ENCODE assay signal across 41 mouse cellular contexts in genomic region chr16:30290436-30290835, GRCm38 (mm10). TPM values are rescaled to one million over a fixed set of nuclear protein-coding genes. Genes with fewer than 3 reads are reported as not detected.
DNase-seq lines count a peak whose midpoint lies in the region; ATAC-seq and TF ChIP-seq lines count a peak whose summit lies in the region.
"Had no signal": no experiment of that assay in that cellular context is flagged by ENCODE, and none has a peak within 500 bp of the region (broad histone marks: within the 10 kb centered on the region; RNA-seq: fewer than 3 reads in every experiment).

No protein-coding gene starts in this region.

- 55% methylated on average over 6 of the region's 6 CpGs for WGBS in cerebellum, adult 2 months
- WGBS in kidney, embryonic 15.5 days = 33% methylated on average over 6 of the region's 6 CpGs

- no peak overlapping the region for H3K27ac ChIP-seq in cerebellum, adult 2 months (ENCODE audit: insufficient read depth, low read length)
- H3K27ac ChIP-seq in kidney, embryonic 15.5 days = no peak overlapping the region
- H3K27ac ChIP-seq: embryonic facial prominence, embryonic 13.5 days; forebrain, embryonic 10.5 days; forebrain, embryonic 15.5 days; heart, embryonic 10.5 days; hindbrain, embryonic 15.5 days; intestine, embryonic 15.5 days; limb, embryonic 10.5 days; limb, embryonic 15.5 days; liver, embryonic 13.5 days; midbrain, embryonic 12.5 days; neural tube, embryonic 15.5 days had no signal

- peak; percentile 76 for ATAC-seq in kidney, embryonic 15.5 days (replicated peaks; ENCODE audit: low FRiP score)
- ATAC-seq in megakaryocyte, adult 5-6 weeks (ENCODE audit: poor library complexity, severe bottlenecking) = no peak
- no peak for ATAC-seq in megakaryocyte-erythroid progenitor cell, adult 5-6 weeks (replicated peaks; ENCODE audit: low FRiP score, low TSS enrichment, poor library complexity, severe bottlenecking)
- ATAC-seq: activated CD4-positive, CD25-positive, alpha-beta regulatory T cell, adult 4 months; forebrain, embryonic 15.5 days; intestine, embryonic 15.5 days; lung, postnatal 0 days had no signal

- peak; percentile 66 to 79 for DNase-seq in cerebellum, postnatal 10 days
- no peak for DNase-seq in cerebellum, adult 2 months
- no peak for DNase-seq in kidney, adult 11 months
- DNase-seq: adrenal gland, adult 2 months; adrenal gland, postnatal 36 days; cerebellum, adult 9-10 months; gastrocnemius, postnatal 25 days; heart, adult 11 months; heart, postnatal 4 days; kidney, postnatal 10 days; liver, embryonic 13.5 days; lung, adult 18-20 months; lung, postnatal 4 days; right cerebral cortex, adult 18-20 months; spleen, adult 18-20 months; thymus, postnatal 14 days had no signal

- H3K27me3 ChIP-seq in cerebellum, adult 2 months (ENCODE audit: control insufficient read depth, insufficient read depth, low read length) = no peaks in the 10 kb centered on the region
- peaks cover 15% of the 10 kb centered on the region for H3K27me3 ChIP-seq in kidney, embryonic 15.5 days
- H3K27me3 ChIP-seq in megakaryocyte, embryonic 14.5 days (replicated peaks) = peaks cover 63% of the 10 kb centered on the region
- H3K27me3 ChIP-seq: embryonic facial prominence, embryonic 13.5 days; forebrain, embryonic 15.5 days; hindbrain, embryonic 15.5 days; intestine, embryonic 15.5 days; neural tube, embryonic 15.5 days had no signal

- H3K4me2 ChIP-seq in kidney, embryonic 15.5 days = no peak overlapping the region
- H3K4me2 ChIP-seq: embryonic facial prominence, embryonic 13.5 days; forebrain, embryonic 15.5 days; hindbrain, embryonic 15.5 days; intestine, embryonic 15.5 days; limb, embryonic 15.5 days; liver, embryonic 13.5 days; midbrain, embryonic 12.5 days; neural tube, embryonic 15.5 days had no signal

- no peaks in the 10 kb centered on the region for H3K4me1 ChIP-seq in cerebellum, adult 2 months (ENCODE audit: control insufficient read depth, insufficient read depth, low read length)
- peaks cover 15% of the 10 kb centered on the region for H3K4me1 ChIP-seq in kidney, embryonic 15.5 days
- peaks cover 30% of the 10 kb centered on the region for H3K4me1 ChIP-seq in megakaryocyte, embryonic 14.5 days
- H3K4me1 ChIP-seq: forebrain, embryonic 15.5 days; intestine, embryonic 15.5 days; limb, embryonic 15.5 days; liver, embryonic 13.5 days; midbrain, embryonic 12.5 days; neural tube, embryonic 15.5 days had no signal

- no peak for TF ChIP-seq CTCF in cerebellum, adult 2 months (IDR thresholded peaks at IDR 0.05; ENCODE audit: borderline replicate concordance, insufficient read depth, low read depth, low read length)

- no peaks in the 10 kb centered on the region for H3K9me3 ChIP-seq in kidney, embryonic 15.5 days (replicated peaks)
- 0 out of 2 replicates have a peak, but pooled peaks cover 3% of the 10 kb centered on the region for H3K9me3 ChIP-seq in megakaryocyte, embryonic 14.5 days
- H3K9me3 ChIP-seq: embryonic facial prominence, embryonic 13.5 days; forebrain, embryonic 10.5 days; forebrain, embryonic 15.5 days; heart, embryonic 10.5 days; hindbrain, embryonic 15.5 days; intestine, embryonic 15.5 days; limb, embryonic 10.5 days; limb, embryonic 15.5 days; liver, embryonic 13.5 days; midbrain, embryonic 12.5 days; neural tube, embryonic 15.5 days had no signal

- H3K36me3 ChIP-seq in kidney, embryonic 15.5 days = no peaks in the 10 kb centered on the region
- no peaks in the 10 kb centered on the region for H3K36me3 ChIP-seq in megakaryocyte, embryonic 14.5 days (replicated peaks; ENCODE audit: low read length)
- H3K36me3 ChIP-seq: embryonic facial prominence, embryonic 13.5 days; forebrain, embryonic 10.5 days; forebrain, embryonic 15.5 days; heart, embryonic 10.5 days; hindbrain, embryonic 15.5 days; intestine, embryonic 15.5 days; limb, embryonic 10.5 days; limb, embryonic 15.5 days; liver, embryonic 13.5 days; midbrain, embryonic 12.5 days; neural tube, embryonic 15.5 days had no signal

- no peak overlapping the region for H3K4me3 ChIP-seq in cerebellum, adult 2 months (replicated peaks; ENCODE audit: insufficient read depth, low read depth, low read length)
- H3K4me3 ChIP-seq in kidney, embryonic 15.5 days (replicated peaks) = no peak overlapping the region
- H3K4me3 ChIP-seq in megakaryocyte, embryonic 14.5 days (replicated peaks) = peak overlapping the region; percentile 1
- H3K4me3 ChIP-seq: embryonic facial prominence, embryonic 13.5 days; forebrain, embryonic 10.5 days; forebrain, embryonic 15.5 days; heart, embryonic 10.5 days; hindbrain, embryonic 15.5 days; intestine, embryonic 15.5 days; limb, embryonic 10.5 days; limb, embryonic 15.5 days; liver, embryonic 13.5 days; midbrain, embryonic 12.5 days; neural tube, embryonic 15.5 days had no signal

- TF ChIP-seq POLR2A in cerebellum, adult 2 months (IDR thresholded peaks at IDR 0.05; ENCODE audit: borderline replicate concordance, insufficient read depth, low read length) = no peak

- H3K9ac ChIP-seq in kidney, embryonic 15.5 days = no peak overlapping the region
- H3K9ac ChIP-seq: embryonic facial prominence, embryonic 13.5 days; forebrain, embryonic 15.5 days; hindbrain, embryonic 15.5 days; intestine, embryonic 15.5 days; limb, embryonic 15.5 days; liver, embryonic 13.5 days; midbrain, embryonic 12.5 days; neural tube, embryonic 15.5 days had no signal

RNA-seq across cellular contexts. Expression of gene Lrrc15, which starts 7.4 kb away (rescaled TPM):
- not detected in 2 replicates for polyA plus RNA-seq in cerebellum, adult 2 months (2012; rRNA removed)
- polyA plus RNA-seq in kidney, embryonic 15.5 days (2015; fragmentation: Nextera tagmentation; extraction: Ambion mirVana) = 0.99 and 1.2 TPM in 2 replicates
- polyA plus RNA-seq in megakaryocyte, embryonic 14.5 days (2012; ENCODE audit: insufficient read depth, low replicate concordance) = 0.11 TPM in 1 of 2 replicates, not detected in the other
- total RNA-seq in megakaryocyte, adult 5-6 weeks (2015) = not detected in 2 replicates
- not detected in 2 replicates for total RNA-seq in megakaryocyte, adult 5-6 weeks (2017)
- total RNA-seq in megakaryocyte-erythroid progenitor cell, adult 5-6 weeks (2014; fragmentation: Nextera tagmentation) = not detected in 2 replicates
- not detected in 2 replicates for total RNA-seq in megakaryocyte-erythroid progenitor cell, adult 5-6 weeks (2017)
- total RNA-seq: CH12.LX; common myeloid progenitor, adult 5-6 weeks had no signal
- polyA plus RNA-seq: activated CD4-positive, CD25-positive, alpha-beta regulatory T cell, adult 4 months; frontal cortex, adult 2 months; liver, embryonic 13.5 days had no signal

RNA-seq across cellular contexts. Expression of gene Gp5, which starts 20.1 kb away (rescaled TPM):
- 1.4 TPM in 2 replicates for polyA plus RNA-seq in cerebellum, adult 2 months (2012; rRNA removed)
- 0.90 and 0.93 TPM in 2 replicates for polyA plus RNA-seq in kidney, embryonic 15.5 days (2015; fragmentation: Nextera tagmentation; extraction: Ambion mirVana)
- 1,707 and 3,704 TPM in 2 replicates for polyA plus RNA-seq in megakaryocyte, embryonic 14.5 days (2012; ENCODE audit: insufficient read depth, low replicate concordance)
- 0.07 and 0.38 TPM in 2 replicates for total RNA-seq in megakaryocyte, adult 5-6 weeks (2015)
- total RNA-seq in megakaryocyte, adult 5-6 weeks (2017) = not detected in 2 replicates
- total RNA-seq in megakaryocyte-erythroid progenitor cell, adult 5-6 weeks (2014; fragmentation: Nextera tagmentation) = 9.4 and 13.1 TPM in 2 replicates
- 14.5 and 17.1 TPM in 2 replicates for total RNA-seq in megakaryocyte-erythroid progenitor cell, adult 5-6 weeks (2017)
- total RNA-seq: gastrocnemius, adult 18-20 months had no signal
- polyA plus RNA-seq: activated CD4-positive, CD25-positive, alpha-beta regulatory T cell, adult 4 months had no signal

RNA-seq across cellular contexts. Expression of gene Cpn2, which starts 23.1 kb away (rescaled TPM):
- not detected in 2 replicates for polyA plus RNA-seq in cerebellum, adult 2 months (2012; rRNA removed)
- polyA plus RNA-seq in kidney, embryonic 15.5 days (2015; fragmentation: Nextera tagmentation; extraction: Ambion mirVana) = 0.04 and 0.08 TPM in 2 replicates
- not detected in 2 replicates for polyA plus RNA-seq in megakaryocyte, embryonic 14.5 days (2012; ENCODE audit: insufficient read depth, low replicate concordance)
- total RNA-seq in megakaryocyte, adult 5-6 weeks (2015) = not detected in 2 replicates
- total RNA-seq in megakaryocyte, adult 5-6 weeks (2017) = not detected in 2 replicates
- total RNA-seq in megakaryocyte-erythroid progenitor cell, adult 5-6 weeks (2014; fragmentation: Nextera tagmentation) = not detected in 2 replicates
- total RNA-seq in megakaryocyte-erythroid progenitor cell, adult 5-6 weeks (2017) = not detected in 2 replicates
- total RNA-seq: CH12.LX; common myeloid progenitor, adult 5-6 weeks; ES-E14; gastrocnemius, postnatal 25 days; heart, postnatal 4 days; layer of hippocampus, adult 8-10 months; layer of hippocampus, postnatal 25 days had no signal
- polyA plus RNA-seq: activated CD4-positive, CD25-positive, alpha-beta regulatory T cell, adult 4 months; embryonic facial prominence, embryonic 13.5 days; forebrain, embryonic 10.5 days; forebrain, embryonic 15.5 days; frontal cortex, adult 2 months; heart, embryonic 16.5 days; hindbrain, embryonic 15.5 days; limb, embryonic 10.5 days; limb, embryonic 15.5 days; midbrain, embryonic 12.5 days; neural tube, embryonic 15.5 days; urinary bladder, adult 2 months had no signal

Comparison
In these comparisons a context has a peak if more than half of its experiments do, and no peak if none do; other contexts are left out.
1. DNase-seq: peak in cerebellum, postnatal 10 days (2 of 2); none in cerebellum, adult 2 months (0 of 2) and kidney, adult 11 months (single experiment).
2. RNA of gene Gp5, which starts 20.1 kb away (polyA plus RNA-seq): 1,707 to 3,704 TPM in megakaryocyte, embryonic 14.5 days; 1.4 TPM in cerebellum, adult 2 months and 0.90 to 0.93 TPM in kidney, embryonic 15.5 days; every median in the first group is over 100 times any median in the second.